Mouse (Mus musculus) hindbrain, embryonic 16.5 days (tissue): Measurements from ENCODE around the gene Ugcg. TPM values are rescaled to one million over a fixed set of nuclear protein-coding genes. Genes with fewer than 3 reads are reported as not detected.

Source experiments
- ATAC-seq: fragments of 200-750 bp; cut with Nextera tagmentation; 2 replicates; pipeline ENCODE4 v1.8.0; 2017; ENCODE audit warnings: moderate TSS enrichment, moderate library complexity
- H3K27ac ChIP-seq: fragments of 300-500 bp; sonication (generic); 2 replicates; pipeline ENCODE4 v1.5.1; 2014; ENCODE audit warnings: low read depth, mild to moderate bottlenecking, control low read depth, low read length, moderate library complexity
- H3K27me3 ChIP-seq: fragments of 300-500 bp; sonication (generic); replicated peaks from 2 replicates; pipeline ENCODE4 v1.6.1; 2014; ENCODE audit warnings: low read length; ENCODE audit not compliant: control insufficient read depth, insufficient read depth
- H3K36me3 ChIP-seq: fragments of 300-500 bp; sonication (generic); 2 replicates; pipeline ENCODE4 v1.6.1; 2014; ENCODE audit warnings: mild to moderate bottlenecking, low read length, moderate library complexity, mixed read lengths; ENCODE audit not compliant: control insufficient read depth, insufficient read depth
- H3K4me1 ChIP-seq: fragments of 300-500 bp; sonication (generic); 2 replicates; pipeline ENCODE4 v1.6.1; 2014; ENCODE audit warnings: low read depth, low read length; ENCODE audit not compliant: control insufficient read depth, insufficient read depth
- H3K4me2 ChIP-seq: fragments of 300-500 bp; sonication (generic); 2 replicates; pipeline ENCODE4 v1.6.1; 2014; ENCODE audit warnings: mild to moderate bottlenecking, low read length, control low read depth, moderate library complexity
- H3K4me3 ChIP-seq: fragments of 300-500 bp; sonication (generic); 2 replicates; pipeline ENCODE4 v1.5.1; 2014; ENCODE audit warnings: mild to moderate bottlenecking, low read length, control low read depth, moderate library complexity
- H3K9ac ChIP-seq: fragments of 300-500 bp; sonication (generic); 2 replicates; pipeline ENCODE4 v1.6.1; 2014; ENCODE audit warnings: low read depth, mild to moderate bottlenecking, control low read depth, low read length, moderate library complexity
- H3K9me3 ChIP-seq: fragments of 300-500 bp; sonication (generic); 2 replicates; pipeline ENCODE4 v1.6.1; 2014; ENCODE audit warnings: mild to moderate bottlenecking, low read length, moderate library complexity; ENCODE audit not compliant: control insufficient read depth
- WGBS: fragments of 180-500 bp; shearing (Covaris S2); extraction: QIAGEN DNeasy Blood & Tissue Kit; methylation state at CpG from one replicate; pipeline ENCODE4 v1.1.7; 2014; 5-methylcytosine and 5-hydroxymethylcytosine counted together
- polyA plus RNA-seq: library from polyadenylated mRNA; unstranded; fragments of >200 nt; fragmentation: Nextera tagmentation; extraction: Ambion mirVana; gene quantifications from 2 replicates; pipeline ENCODE4 v1.2.1, GENCODE M21; 2015

The Ugcg gene
- polyA plus RNA-seq, 1 experiment from 2014 or later: 15.8 TPM

DNA sequence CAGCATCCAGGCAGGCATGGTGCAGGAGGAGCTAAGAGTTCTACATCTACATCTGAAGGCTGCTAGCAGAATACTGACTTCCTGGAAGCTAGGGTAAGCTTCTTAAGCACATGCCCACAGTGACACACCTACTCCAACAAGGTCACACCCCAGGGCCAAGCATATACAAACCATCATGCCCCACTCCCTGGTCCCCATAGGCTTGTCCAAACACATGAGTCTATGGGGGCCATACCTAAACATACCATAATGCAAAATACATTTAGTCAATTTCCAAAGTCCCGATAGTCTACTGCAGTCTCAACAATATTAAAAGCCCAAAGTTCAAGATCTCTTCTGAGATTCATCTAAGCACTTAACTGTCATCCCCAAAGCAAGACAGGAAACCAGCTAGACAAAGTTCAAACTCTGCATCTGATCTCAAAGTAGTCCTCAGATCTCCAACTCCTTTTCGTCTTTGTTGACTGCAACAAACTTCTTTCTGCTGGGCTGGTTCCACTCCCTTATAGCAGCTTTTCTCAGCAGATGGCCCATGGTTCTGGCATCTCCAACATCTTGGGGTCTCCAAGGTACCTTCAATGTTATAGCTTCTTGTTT lies 21.7 kb upstream of the Ugcg start:
- no peaks in the 10 kb centered on the region for H3K4me1 ChIP-seq
- no peaks in the 10 kb centered on the region for H3K9me3 ChIP-seq
- H3K4me2 ChIP-seq: no peak overlapping the region
- H3K36me3 ChIP-seq: no peaks in the 10 kb centered on the region
- no peak overlapping the region for H3K27ac ChIP-seq
- H3K27me3 ChIP-seq: no peaks in the 10 kb centered on the region
- no peak overlapping the region for H3K4me3 ChIP-seq
- no peak for ATAC-seq
- 100% methylated on average over 2 of the region's 2 CpGs for WGBS
- H3K9ac ChIP-seq: no peak overlapping the region

DNA sequence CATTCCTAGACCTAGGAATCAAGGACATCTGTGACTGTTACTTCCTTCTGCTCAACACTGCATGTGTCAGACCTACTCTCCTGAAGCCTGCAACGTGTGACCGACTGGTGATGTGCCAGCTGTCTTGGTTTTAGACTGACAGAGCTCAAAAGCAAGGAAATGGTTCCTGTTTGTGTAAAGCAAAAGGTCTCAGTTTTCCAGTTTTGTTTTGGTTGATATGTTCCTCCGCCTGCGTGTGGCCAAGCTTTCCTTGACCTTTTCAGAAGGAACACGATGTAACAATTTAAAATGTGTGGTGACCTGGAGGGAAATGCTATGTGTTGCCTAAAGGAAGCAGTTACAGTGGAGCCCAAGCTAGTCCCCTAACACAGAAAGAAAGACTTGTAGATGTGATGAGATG lies 19.1 kb upstream of the Ugcg start:
- H3K36me3 ChIP-seq: no peaks in the 10 kb centered on the region
- H3K27me3 ChIP-seq: no peaks in the 10 kb centered on the region
- no peaks in the 10 kb centered on the region for H3K9me3 ChIP-seq
- no peak overlapping the region for H3K4me3 ChIP-seq
- no peaks in the 10 kb centered on the region for H3K4me1 ChIP-seq
- WGBS: 82% methylated on average over 5 of the region's 5 CpGs
- no peak overlapping the region for H3K27ac ChIP-seq
- ATAC-seq: no peak
- no peak overlapping the region for H3K9ac ChIP-seq
- no peak overlapping the region for H3K4me2 ChIP-seq

DNA sequence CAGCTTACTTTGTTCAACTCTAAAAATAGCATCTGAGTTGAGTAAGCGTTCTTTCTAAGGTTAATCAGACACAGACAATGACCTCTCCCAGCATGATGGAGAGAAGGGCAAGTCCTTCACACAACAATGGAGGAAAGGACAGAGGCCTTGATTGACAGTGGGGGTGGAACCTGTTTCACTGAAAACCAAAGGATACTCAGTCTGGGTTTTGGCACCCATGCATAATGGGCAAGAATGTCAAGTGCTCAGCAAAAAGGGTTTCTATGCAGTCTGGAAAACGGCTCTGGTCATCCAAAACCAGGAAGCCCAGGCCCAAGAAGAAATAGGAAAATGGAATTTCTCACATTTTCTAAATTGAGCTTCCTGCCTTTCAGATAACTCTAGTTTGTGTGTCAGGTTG lies 16.4 kb upstream of the Ugcg start:
- WGBS: 15% methylated on average over 2 of the region's 2 CpGs
- H3K9me3 ChIP-seq: no peaks in the 10 kb centered on the region
- H3K27me3 ChIP-seq: no peaks in the 10 kb centered on the region
- no peak overlapping the region for H3K4me3 ChIP-seq
- no peak overlapping the region for H3K27ac ChIP-seq
- no peak overlapping the region for H3K9ac ChIP-seq
- H3K4me1 ChIP-seq: no peaks in the 10 kb centered on the region
- no peak overlapping the region for H3K4me2 ChIP-seq
- H3K36me3 ChIP-seq: no peaks in the 10 kb centered on the region
- ATAC-seq: no peak

DNA sequence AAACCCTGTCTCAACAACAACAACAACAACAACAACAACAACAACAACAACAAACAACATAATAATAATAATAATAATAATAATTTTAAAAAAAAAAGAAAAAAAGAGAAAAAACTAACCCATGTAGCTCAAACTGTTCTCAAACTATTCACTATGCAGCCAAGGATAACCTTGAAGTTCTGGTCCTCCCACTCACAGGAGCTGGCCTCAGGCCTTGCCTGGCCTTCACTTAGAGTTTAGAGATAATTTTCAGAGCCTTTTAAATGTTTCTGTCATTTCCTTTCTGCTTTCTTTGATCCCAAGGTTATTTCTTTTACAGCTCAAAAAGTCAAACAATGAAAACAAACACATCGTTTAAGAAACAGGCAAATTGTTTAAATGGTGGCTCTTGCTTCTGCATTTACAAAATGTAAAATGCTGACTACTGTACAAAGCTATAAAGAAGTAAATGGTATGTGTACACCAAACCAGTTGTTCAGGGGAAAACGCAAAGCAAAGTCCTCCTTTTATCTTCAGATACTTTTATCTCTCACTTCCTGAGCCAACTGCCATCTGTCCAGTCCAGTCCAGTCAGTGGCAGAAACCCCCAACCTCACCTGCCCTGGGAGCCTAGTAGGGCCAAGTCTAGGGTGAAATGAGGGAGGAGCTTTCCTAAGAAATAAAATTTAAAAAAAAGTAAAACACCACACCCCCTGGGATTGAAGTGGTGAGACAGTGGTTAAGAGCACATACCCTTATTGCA lies 15.7 kb upstream of the Ugcg start:
- Histone ChIP-seq H3K4me3 (no peak overlapping the region), H3K36me3 (no peaks in the 10 kb centered on the region), H3K4me2 (no peak overlapping the region), H3K27me3 (no peaks in the 10 kb centered on the region), H3K4me1 (no peaks in the 10 kb centered on the region), H3K9me3 (no peaks in the 10 kb centered on the region), H3K27ac (no peak overlapping the region), H3K9ac (no peak overlapping the region)
- ATAC-seq: no peak
- 87% methylated on average over 2 of the region's 2 CpGs for WGBS

DNA sequence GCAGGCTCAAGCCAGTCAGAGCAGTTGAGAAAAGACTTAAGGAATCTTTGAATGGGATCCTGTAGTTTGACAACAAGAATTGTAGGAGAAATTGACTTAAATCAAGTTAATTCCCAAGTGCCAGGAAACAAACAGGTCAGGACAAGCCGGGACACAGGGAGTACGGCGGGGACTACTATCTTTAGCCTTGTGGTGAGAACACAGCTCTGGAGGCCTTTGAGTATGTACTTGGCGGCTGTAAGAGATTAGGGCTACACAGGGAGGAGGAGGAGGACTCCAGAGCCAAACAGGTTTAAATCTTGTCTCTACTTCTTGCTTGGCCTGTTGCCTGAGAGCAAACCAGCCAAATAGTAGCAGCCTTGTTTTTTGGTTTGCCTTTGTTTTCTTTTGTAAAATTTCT lies 14.1 kb upstream of the Ugcg start:
- no peak overlapping the region for H3K9ac ChIP-seq
- no peaks in the 10 kb centered on the region for H3K27me3 ChIP-seq
- no peaks in the 10 kb centered on the region for H3K36me3 ChIP-seq
- 83% methylated on average over 4 of the region's 4 CpGs for WGBS
- no peak overlapping the region for H3K4me3 ChIP-seq
- H3K9me3 ChIP-seq: no peaks in the 10 kb centered on the region
- no peak overlapping the region for H3K4me2 ChIP-seq
- no peak for ATAC-seq
- H3K27ac ChIP-seq: no peak overlapping the region
- no peaks in the 10 kb centered on the region for H3K4me1 ChIP-seq

DNA sequence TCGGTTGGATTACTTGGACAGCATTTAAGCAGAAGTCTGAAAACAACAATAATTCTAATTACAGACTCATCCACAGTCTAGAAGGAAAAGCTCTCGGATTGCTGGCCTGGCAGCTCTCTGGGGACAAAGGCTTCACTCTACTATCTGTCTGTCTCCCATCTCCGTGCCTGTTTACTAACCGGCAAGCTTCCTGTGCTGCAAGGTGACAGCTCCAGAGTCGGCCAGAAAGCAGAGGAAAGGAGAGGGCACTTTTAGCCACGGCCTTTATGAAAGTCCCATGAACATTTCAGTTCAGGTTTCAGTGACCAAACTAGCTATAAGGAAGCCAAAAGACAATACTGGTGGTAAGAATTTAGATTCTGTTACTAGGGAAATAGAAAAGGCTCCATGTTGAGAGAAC lies 13.1 kb upstream of the Ugcg start:
- H3K9me3 ChIP-seq: no peaks in the 10 kb centered on the region
- no peak overlapping the region for H3K27ac ChIP-seq
- H3K9ac ChIP-seq: no peak overlapping the region
- no peak overlapping the region for H3K4me3 ChIP-seq
- 64% methylated on average over 6 of the region's 6 CpGs for WGBS
- ATAC-seq: no peak
- H3K36me3 ChIP-seq: no peaks in the 10 kb centered on the region
- no peaks in the 10 kb centered on the region for H3K27me3 ChIP-seq
- H3K4me2 ChIP-seq: no peak overlapping the region
- no peaks in the 10 kb centered on the region for H3K4me1 ChIP-seq

DNA sequence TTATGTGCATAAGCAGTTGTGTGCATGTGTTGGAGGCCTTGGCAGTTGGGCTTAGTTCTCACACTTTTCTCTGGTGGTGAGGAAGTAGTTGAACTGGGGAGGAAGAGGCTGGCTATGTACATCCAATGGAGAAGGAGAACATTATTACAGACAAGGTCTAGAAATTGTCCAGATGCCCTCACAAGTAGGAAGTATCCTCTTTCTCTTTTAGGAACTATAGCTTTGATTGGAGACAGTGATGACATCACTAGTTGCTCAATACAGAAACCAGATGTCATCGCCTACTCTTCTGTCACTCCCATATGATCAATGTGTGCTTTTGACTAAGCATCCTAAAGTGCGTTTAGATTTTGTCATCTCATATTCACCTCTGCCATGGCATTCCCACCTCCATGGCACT lies 11.5 kb upstream of the Ugcg start:
- WGBS: 91% methylated on average over 2 of the region's 2 CpGs
- H3K4me1 ChIP-seq: no peaks in the 10 kb centered on the region
- H3K36me3 ChIP-seq: no peaks in the 10 kb centered on the region
- H3K9me3 ChIP-seq: no peaks in the 10 kb centered on the region
- no peaks in the 10 kb centered on the region for H3K27me3 ChIP-seq
- ATAC-seq: no peak
- no peak overlapping the region for H3K9ac ChIP-seq
- H3K4me3 ChIP-seq: no peak overlapping the region
- no peak overlapping the region for H3K4me2 ChIP-seq
- no peak overlapping the region for H3K27ac ChIP-seq

DNA sequence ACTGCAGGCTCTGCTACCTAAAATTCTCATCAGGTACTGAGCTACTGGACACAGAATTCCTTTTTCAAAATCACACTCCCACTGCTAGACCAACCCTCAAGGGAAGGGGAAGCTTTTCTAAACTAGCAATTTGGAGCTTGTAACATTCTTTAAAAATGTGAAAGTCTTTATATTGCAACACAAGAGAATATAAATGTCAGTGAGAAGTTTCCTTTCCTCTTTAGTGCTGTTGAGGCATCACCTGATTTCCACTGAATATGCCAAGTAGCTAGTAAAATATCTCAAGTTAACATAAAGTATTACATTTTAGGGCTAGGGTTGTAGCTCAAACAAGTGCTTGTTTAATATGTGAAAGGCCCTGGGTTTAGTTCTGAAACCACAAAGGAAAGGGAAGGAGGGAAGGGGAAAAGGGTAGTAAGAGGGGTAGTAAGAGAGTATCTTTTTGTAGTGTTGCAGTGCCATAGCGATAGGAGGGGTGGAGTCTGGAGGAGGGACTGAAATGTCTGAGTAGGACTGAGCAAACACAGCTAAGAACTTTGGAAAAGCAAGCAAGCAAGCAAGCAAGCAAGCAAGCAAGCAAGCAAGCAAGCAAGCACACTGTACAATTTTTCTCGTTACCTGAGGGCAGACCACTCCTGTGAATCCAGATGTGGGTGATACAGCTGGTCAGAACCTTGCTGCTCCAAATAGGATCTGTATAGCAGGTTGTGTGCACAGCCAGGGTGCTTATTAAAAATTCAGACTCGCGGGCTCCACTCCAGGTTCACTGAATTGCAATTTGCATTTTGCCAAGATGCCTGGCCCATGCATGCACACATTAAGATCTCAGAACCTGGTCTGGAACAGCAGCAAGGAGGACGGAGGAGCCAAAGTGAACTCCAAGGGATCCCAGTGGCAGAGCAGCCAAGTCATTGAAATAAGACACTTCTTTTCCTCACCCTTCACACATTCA lies 7.5 kb upstream of the Ugcg start:
- Histone ChIP-seq H3K27ac (no peak overlapping the region), H3K4me3 (no peak overlapping the region), H3K36me3 (no peaks in the 10 kb centered on the region), H3K9me3 (no peaks in the 10 kb centered on the region), H3K4me2 (no peak overlapping the region), H3K4me1 (no peaks in the 10 kb centered on the region), H3K9ac (no peak overlapping the region), H3K27me3 (no peaks in the 10 kb centered on the region)
- 42% methylated on average over 5 of the region's 5 CpGs for WGBS
- no peak for ATAC-seq

DNA sequence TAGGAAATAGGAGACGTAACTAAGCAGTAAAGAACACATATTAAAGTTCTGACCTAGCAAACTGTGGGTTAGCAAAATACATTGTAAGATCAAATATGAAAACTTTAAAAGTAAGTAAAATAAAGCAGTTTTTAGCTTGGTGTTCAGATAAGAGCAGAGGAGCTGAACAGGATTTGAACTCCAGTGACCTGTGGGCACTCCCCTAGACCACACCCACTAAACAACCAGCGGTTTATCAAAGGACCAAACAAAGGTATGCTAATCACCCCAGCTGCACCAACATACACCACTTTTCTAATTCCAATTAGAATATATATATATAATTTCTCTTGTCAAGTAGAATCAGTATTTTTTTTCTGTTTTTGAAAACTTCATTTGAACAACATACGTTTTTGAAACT lies 3.4 kb upstream of the Ugcg start:
- Histone ChIP-seq H3K27me3 (no peaks in the 10 kb centered on the region), H3K4me2 (no peak overlapping the region), H3K9me3 (no peaks in the 10 kb centered on the region), H3K36me3 (no peaks in the 10 kb centered on the region), H3K9ac (no peak overlapping the region), H3K4me3 (no peak overlapping the region), H3K4me1 (peaks cover 6% of the 10 kb centered on the region), H3K27ac (no peak overlapping the region)
- ATAC-seq: no peak
- 73% methylated on average over 3 of the region's 3 CpGs for WGBS
